Mouse (Mus musculus): ENCODE results near the gene Urm1.
"Not testable (repeated sequence)": the region's sequence is repeated elsewhere in the genome, so short reads cannot be mapped to it uniquely, and the experiment has no call there.

Urm1 gene

GRCm38 (mm10) chr2:29865125-29865524 lies 45.2 kb downstream of the Urm1 start:
- no peak for DNase-seq (ENCODE audit: low spot score in 2 of 2)

- DNase-seq (ENCODE audit: low spot score in 2 of 2), result peak; percentile 81 to 84
These were observed 49.2 kb downstream of the Urm1 start, which contains the start of gene Cercam for GRCm38 (mm10) chr2:29868949-29869645. Gene Cercam, plus strand, starts transcription at chr2:29869164.

GRCm38 (mm10) chr2:29869646-29870451 lies 50.0 kb downstream of the Urm1 start:
- DNase-seq (ENCODE audit: low spot score in 2 of 2), result no peak

DNA sequence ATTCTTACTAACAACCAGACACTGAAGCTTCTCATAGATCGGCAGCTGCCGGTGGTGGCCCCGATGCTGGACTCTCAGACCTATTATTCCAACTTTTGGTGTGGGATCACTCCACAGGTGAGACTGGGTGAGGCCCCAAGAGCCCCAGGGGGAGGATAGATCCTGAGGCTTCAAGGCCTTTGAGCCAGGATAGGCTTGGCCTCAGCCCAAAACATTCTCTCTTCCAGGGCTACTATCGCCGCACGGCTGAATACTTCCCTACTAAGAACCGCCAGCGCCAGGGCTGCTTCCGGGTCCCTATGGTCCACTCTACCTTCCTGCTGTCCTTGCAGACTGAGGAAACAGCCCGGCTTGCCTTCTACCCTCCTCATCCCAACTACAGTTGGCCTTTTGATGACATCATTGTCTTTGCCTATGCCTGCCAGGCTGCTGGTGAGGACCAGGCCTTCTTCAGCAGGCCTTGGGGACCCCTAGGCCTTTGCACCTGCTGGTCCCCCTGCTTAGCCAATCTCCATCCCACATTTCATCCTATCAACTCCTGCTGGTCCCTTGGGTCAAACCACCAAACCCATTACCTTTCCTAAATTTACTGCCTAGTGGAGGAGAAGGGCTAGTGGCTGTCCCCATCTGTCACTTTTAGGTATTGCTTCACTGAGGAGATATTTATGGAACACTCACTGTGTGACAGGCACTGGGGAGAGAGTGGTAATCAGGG lies 52.9 kb downstream of the Urm1 start:
- DNase-seq (ENCODE audit: low spot score in 2 of 2), result no peak

- no peak for DNase-seq (ENCODE audit: low spot score in 2 of 2)
These were observed 53.9 kb downstream of the Urm1 start for GRCm38 (mm10) chr2:29873801-29874200.

- DNase-seq (ENCODE audit: low spot score in 2 of 2), result no peak
These were observed 58.2 kb downstream of the Urm1 start for GRCm38 (mm10) chr2:29878061-29878460.

GRCm38 (mm10) chr2:29879191-29879590 lies 59.3 kb downstream of the Urm1 start:
- no peak for DNase-seq (ENCODE audit: low spot score in 2 of 2)

GRCm38 (mm10) chr2:29879964-29880830 lies 60.3 kb downstream of the Urm1 start:
- DNase-seq (ENCODE audit: low spot score in 2 of 2), result no peak

DNA sequence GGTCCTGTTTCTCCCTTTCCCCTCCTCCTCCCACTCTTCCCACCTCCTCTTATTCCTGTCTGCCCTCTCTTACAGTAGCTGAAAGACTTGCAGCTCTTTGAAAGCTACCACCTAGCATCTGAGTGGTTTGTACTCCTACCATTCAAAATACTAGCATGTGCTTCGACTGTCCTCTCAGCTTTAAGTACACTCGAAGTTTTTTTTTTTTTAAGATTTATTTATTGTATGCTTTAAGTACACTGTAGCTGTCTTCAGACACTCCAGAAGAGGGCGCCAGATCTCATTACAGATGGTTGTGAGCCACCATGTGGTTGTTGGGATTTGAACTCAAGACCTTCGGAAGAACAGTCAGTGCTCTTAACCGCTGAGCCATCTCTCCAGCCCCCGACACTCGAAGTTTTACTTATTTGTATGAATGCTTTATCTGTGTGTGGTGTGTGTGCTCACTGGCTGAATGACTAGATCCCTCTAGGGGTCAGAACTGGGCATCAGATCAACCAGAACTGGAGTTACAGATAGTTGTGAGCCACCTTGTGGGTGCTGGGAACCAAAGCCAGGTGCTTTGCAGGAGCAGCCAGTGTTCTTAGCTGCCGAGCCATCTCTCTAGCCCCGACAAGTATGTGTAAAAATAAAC lies 66.9 kb downstream of the Urm1 start:
- not testable (repeated sequence) for DNase-seq (ENCODE audit: low spot score in 2 of 2)

- peak; percentile 100 for DNase-seq (ENCODE audit: low spot score in 2 of 2)
These were observed 69.4 kb downstream of the Urm1 start, which contains the start of gene Odf2 for GRCm38 (mm10) chr2:29889066-29889944. Gene Odf2, plus strand, starts transcription at chr2:29889221.

GRCm38 (mm10) chr2:29889991-29890833 lies 70.3 kb downstream of the Urm1 start:
- peak; percentile 47 to 75 for DNase-seq (ENCODE audit: low spot score in 2 of 2)

- no peak for DNase-seq (ENCODE audit: low spot score in 2 of 2)
These were observed 71.9 kb downstream of the Urm1 start for GRCm38 (mm10) chr2:29891773-29892172.

Data from cerebellum, postnatal 4 days (tissue).